Mouse (Mus musculus) liver, embryonic 14.5 days (tissue): ENCODE results near the gene Klf16.

Source experiments
- CTCF ChIP-seq: IDR thresholded peaks from 2 replicates; pipeline ENCODE4 v1.5.1; 2016; ENCODE audit warnings: antibody characterized with exemption, low read depth, control low read depth
- EP300 ChIP-seq: IDR thresholded peaks from 2 replicates; pipeline ENCODE4 v1.6.1; 2016; ENCODE audit warnings: antibody characterized with exemption, low read depth

DNA sequence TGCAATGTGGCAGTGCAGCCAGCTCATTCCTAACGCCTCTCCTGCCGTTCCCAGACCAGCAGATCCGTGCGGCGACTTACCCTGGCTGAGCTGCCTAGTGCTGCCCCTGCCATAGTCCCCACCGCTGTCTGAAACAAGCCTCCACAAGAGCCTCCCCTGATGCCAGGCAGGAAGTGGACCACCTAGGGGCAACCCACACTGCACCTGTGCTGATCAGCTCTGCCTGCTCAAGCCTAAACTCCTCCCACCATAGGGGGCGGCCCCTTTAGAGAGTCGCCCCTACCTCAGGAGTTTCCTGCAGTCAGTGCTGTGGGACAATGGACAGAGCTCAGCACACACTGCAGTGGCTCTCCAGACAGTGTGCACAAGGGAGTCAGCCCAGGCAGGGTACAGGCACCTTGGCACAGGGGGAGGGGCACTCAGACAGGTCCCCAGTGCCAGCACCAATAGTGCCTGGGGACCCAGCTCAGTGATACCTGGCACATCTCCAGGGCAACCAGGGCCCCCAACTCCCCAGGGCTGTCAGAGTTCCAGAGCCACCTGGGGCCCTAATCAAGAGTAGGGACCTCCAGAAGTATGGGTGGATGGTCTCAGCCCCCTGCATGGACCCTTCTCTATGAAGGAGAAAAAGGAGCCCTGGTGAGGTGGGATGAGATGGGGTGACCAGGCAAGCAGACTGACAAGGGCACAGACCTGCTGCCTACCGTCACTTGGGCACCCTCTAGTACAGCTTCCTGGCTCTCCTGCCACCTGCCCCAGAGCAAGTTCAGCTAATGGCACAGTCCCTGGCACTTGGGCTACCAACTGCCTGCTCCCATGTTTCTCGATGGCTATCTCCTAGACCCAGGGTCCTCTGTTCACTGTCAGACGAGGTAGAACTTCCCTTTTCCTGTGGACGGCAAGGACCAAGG is 7.8 kb upstream of the Klf16 start:
- TF ChIP-seq CTCF (no peak), EP300 (no peak)
